Mouse (Mus musculus) liver, postnatal 0 days (tissue): ENCODE measurements around the gene Klk15. TPM values are rescaled to one million over a fixed set of nuclear protein-coding genes. Genes with fewer than 3 reads are reported as not detected.
A peak's percentile ranks its signal among the peaks of the same experiment; 100 is the strongest.

Experiments
- ATAC-seq: fragments of 200-750 bp; cut with Nextera tagmentation; 2 replicates; pipeline ENCODE4 v1.8.0; 2017; ENCODE audit warnings: mild to moderate bottlenecking, moderate library complexity
- DNase-seq: peaks from one replicate; pipeline ENCODE4 v3.0.0-alpha.2; 2016
- H3K27ac ChIP-seq: fragments of 300-500 bp; sonication (generic); 2 replicates; pipeline ENCODE4 v1.5.1; 2014; ENCODE audit warnings: antibody characterized with exemption, moderate library complexity, mild to moderate bottlenecking, low read depth
- H3K27me3 ChIP-seq: fragments of 300-500 bp; sonication (generic); 2 replicates; pipeline ENCODE4 v1.6.1; 2014; ENCODE audit warnings: low read length, control low read depth, mixed read lengths; ENCODE audit not compliant: insufficient read depth
- H3K36me3 ChIP-seq: fragments of 300-500 bp; sonication (generic); replicated peaks from 2 replicates; pipeline ENCODE4 v1.6.1; 2014; ENCODE audit warnings: mild to moderate bottlenecking, control low read depth, low read length, moderate library complexity, mixed read lengths; ENCODE audit not compliant: insufficient read depth
- H3K4me1 ChIP-seq: fragments of 300-500 bp; sonication (generic); 2 replicates; pipeline ENCODE4 v1.6.1; 2014; ENCODE audit warnings: antibody characterized with exemption, mild to moderate bottlenecking, control low read depth; ENCODE audit not compliant: insufficient read depth
- H3K4me2 ChIP-seq: fragments of 300-500 bp; sonication (generic); 2 replicates; pipeline ENCODE4 v1.6.1; 2014; ENCODE audit warnings: low read depth, mild to moderate bottlenecking, low read length, moderate library complexity, mixed read lengths
- H3K4me3 ChIP-seq: fragments of 300-500 bp; sonication (generic); 2 replicates; pipeline ENCODE4 v1.5.1; 2014; ENCODE audit warnings: low read depth, low read length
- H3K9ac ChIP-seq: fragments of 300-500 bp; sonication (generic); replicated peaks from 2 replicates; pipeline ENCODE4 v1.6.1; 2014; ENCODE audit warnings: mild to moderate bottlenecking, moderate library complexity
- H3K9me3 ChIP-seq: fragments of 300-500 bp; sonication (generic); 2 replicates; pipeline ENCODE4 v1.6.1; 2016; ENCODE audit warnings: mild to moderate bottlenecking, control low read depth, low read length, mixed read lengths
- CTCF ChIP-seq: sonication (generic); IDR thresholded peaks from 2 replicates; pipeline ENCODE4 v1.5.1; 2016; ENCODE audit warnings: antibody characterized with exemption, low read depth
- EP300 ChIP-seq: IDR thresholded peaks from 2 replicates; pipeline ENCODE4 v1.6.1; 2016; ENCODE audit warnings: antibody characterized with exemption, low read depth, mild to moderate bottlenecking
- WGBS: fragments of 180-500 bp; shearing (Covaris S2); extraction: QIAGEN DNeasy Blood & Tissue Kit; methylation state at CpG from one replicate; pipeline ENCODE4 v1.1.7; 2014; ENCODE audit not compliant: insufficient replicate concordance; 5-methylcytosine and 5-hydroxymethylcytosine counted together
- polyA plus RNA-seq: library from polyadenylated mRNA; unstranded; fragments of >200 nt; fragmentation: Nextera tagmentation; extraction: Ambion mirVana; gene quantifications from 2 replicates; pipeline ENCODE4 v1.2.1, GENCODE M21; 2015

Gene Klk15
- polyA plus RNA-seq, 1 experiment from 2014 or later: not detected

DNA sequence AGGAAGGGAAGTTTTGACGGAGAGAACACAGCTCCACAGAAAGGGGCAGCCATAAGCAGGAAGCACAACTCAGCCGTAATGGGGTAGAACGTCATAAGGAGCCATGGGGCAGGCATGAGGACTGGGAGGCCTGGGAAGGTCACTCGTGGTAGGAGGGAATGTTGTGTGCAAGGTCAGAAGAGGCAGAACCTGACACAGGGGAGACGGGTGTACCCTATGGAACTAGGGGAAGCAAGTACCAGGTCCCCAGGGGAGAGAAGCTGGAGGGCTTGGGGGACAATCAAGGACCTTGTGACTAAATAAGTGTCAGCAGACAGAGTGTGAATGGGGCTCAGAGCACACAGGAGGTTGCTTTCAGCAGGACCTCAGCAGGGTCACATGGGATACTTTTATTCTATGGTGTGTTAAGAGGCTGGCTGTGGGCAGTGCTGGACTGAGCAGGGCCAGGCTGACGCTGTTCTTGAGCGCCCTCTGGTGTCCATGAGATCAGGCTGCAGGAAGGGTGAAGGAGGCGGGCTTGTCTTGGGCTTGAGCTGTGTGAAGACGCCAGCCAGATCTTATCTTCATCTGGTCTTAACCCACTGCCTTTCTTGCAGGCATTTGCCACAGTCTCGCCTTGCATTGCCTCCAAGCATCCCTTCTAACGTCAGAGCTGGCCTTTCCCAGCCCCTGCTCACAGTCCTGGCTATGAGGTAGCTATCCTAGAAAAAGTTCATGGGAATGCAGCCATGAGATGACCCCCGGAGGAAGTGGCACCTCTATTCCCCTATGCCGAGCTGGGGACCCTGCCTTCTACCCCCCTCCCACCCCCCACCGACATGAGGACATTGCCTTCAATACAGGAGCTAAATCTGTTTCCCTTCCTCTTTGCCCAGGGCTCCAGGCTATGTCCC, 13.7 kb upstream of the Klk15 start:
- no peaks in the 10 kb centered on the region for H3K27me3 ChIP-seq
- no peaks in the 10 kb centered on the region for H3K9me3 ChIP-seq
- no peaks in the 10 kb centered on the region for H3K36me3 ChIP-seq
- H3K27ac ChIP-seq: no peak overlapping the region
- TF ChIP-seq CTCF (peak; percentile 80), EP300 (no peak)
- ATAC-seq (peak; percentile 63), DNase-seq (peak; percentile 59)
- no peak overlapping the region for H3K9ac ChIP-seq
- H3K4me2 ChIP-seq: no peak overlapping the region
- WGBS: 26% methylated on average over 14 of the region's 14 CpGs
- H3K4me3 ChIP-seq: no peak overlapping the region
- H3K4me1 ChIP-seq: no peaks in the 10 kb centered on the region

DNA sequence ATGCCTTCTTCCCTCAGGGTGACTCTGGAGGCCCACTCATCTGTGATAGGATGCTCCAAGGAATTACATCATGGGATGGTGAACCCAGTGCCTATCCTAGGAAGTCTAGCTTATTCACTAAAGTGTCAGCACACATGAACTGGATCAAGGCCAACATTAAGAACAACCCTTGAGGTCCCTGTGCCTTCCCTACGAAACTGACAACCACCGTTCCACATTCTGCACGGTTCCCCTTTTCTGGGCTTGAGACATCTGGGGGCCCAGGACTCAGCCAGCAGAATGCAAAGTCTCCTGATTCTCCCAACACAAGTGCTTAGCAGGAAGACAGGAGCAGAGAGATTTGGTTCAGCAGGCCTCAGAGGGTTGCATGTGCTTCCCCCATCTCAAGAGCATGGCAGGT, 13.0 kb upstream of the Klk15 start:
- Histone ChIP-seq H3K9me3 (no peaks in the 10 kb centered on the region), H3K36me3 (no peaks in the 10 kb centered on the region), H3K4me1 (no peaks in the 10 kb centered on the region), H3K27ac (no peak overlapping the region; the same call in 1 of the 2 replicates), H3K27me3 (no peaks in the 10 kb centered on the region), H3K4me2 (no peak overlapping the region), H3K4me3 (no peak overlapping the region), H3K9ac (no peak overlapping the region)
- TF ChIP-seq EP300: no peak
- TF ChIP-seq CTCF: no peak
- ATAC-seq (peak; percentile 29; the same call in 1 of the 2 replicates), DNase-seq (no peak)
- WGBS: 49% methylated on average over 3 of the region's 3 CpGs

DNA sequence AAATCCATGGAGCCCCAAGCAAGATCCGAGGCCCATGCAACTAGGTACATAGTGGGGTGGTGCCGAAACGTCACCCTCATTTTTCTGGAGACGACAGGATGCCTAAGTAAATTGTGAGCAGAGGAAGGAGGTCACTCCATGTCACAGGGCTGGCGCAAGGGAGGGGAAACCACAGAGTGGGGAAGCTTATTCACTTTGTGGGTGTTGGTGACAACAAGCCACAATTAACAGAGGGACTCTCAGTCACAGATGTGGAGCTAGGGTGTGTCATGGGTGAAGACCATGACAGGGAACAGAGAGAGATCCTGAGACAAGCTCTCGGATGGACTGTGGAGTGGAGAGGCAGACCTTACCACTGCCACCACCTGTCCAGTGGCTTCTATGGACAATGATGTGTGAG, 12.5 kb upstream of the Klk15 start:
- Histone ChIP-seq H3K4me1 (no peaks in the 10 kb centered on the region), H3K27ac (no peak overlapping the region; the same call in 1 of the 2 replicates), H3K36me3 (no peaks in the 10 kb centered on the region), H3K9ac (no peak overlapping the region), H3K27me3 (no peaks in the 10 kb centered on the region), H3K4me2 (no peak overlapping the region), H3K9me3 (no peaks in the 10 kb centered on the region), H3K4me3 (no peak overlapping the region)
- TF ChIP-seq EP300 (no peak), CTCF (no peak)
- DNase-seq (no peak), ATAC-seq (no peak)
- WGBS: 42% methylated on average over 6 of the region's 6 CpGs

DNA sequence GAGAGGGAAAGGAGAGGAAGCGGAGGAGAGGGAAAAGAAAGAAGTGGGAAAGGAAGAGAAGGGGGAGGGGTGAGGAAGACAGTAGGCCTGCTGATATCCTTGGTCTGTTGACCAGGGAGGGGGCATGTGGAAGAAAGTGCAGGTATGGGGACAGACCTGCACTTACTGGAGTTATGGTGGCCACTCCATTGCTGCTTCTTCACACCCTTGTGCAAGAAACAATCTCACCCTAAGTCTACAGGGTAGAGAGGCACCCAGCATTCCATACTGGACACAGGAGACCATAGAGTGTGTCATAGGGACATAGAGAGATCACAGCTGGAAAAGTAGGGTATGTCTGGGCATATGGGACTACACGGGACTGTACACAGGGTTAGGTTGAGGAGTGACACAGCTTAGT, 11.6 kb upstream of the Klk15 start:
- Histone ChIP-seq H3K4me2 (no peak overlapping the region), H3K4me3 (no peak overlapping the region), H3K4me1 (no peaks in the 10 kb centered on the region), H3K9me3 (no peaks in the 10 kb centered on the region), H3K27ac (no peak overlapping the region), H3K27me3 (no peaks in the 10 kb centered on the region), H3K36me3 (no peaks in the 10 kb centered on the region), H3K9ac (no peak overlapping the region)
- TF ChIP-seq EP300 (no peak), CTCF (no peak)
- no peak for DNase-seq
- no peak for ATAC-seq
- 65% methylated on average over 2 of the region's 2 CpGs for WGBS

DNA sequence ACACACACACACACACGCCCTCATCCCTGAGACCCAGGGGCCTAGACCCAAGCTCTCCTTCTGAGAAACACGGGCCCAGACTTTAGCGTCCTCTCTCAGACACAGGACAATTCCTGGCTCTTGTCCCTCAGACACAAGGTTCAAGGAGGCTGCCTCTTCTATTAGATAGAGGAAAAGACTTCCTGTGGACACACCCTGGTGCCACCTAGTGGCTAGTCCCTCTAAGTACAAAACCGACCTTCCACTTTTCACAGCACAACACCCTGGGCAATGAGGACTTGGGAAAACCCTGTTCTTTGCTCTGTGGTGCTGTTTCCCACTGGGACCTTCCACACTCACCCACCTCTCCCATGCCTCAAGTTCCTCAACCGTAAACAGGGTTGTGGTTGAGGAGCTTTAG, 7.6 kb upstream of the Klk15 start:
- WGBS: 55% methylated on average over 5 of the region's 5 CpGs
- no peak overlapping the region for H3K4me3 ChIP-seq

DNA sequence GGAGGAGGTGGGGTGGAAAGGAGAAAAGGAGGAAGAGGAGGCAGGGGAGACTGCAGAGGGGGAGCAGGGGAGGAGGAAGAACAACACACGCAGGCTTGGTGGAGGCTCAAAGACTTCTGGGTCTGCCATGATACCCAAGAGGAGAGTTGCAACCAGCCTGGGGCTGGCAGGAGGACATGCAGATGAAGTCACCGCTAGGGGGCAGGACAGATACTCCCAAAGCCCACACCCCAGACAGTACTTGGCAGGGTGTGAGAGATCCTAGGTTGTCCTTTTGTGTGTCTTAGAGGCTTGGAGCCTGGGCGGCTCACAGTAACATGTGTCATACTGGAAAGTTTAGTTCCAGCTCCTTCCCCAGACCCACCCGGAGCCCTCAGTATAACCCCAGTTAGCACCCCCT, 5.0 kb upstream of the Klk15 start:
- DNase-seq: no peak
- Histone ChIP-seq H3K4me1 (no peaks in the 10 kb centered on the region), H3K36me3 (no peaks in the 10 kb centered on the region), H3K4me3 (no peak overlapping the region), H3K9ac (no peak overlapping the region), H3K27me3 (no peaks in the 10 kb centered on the region), H3K27ac (no peak overlapping the region), H3K9me3 (no peaks in the 10 kb centered on the region), H3K4me2 (no peak overlapping the region)
- TF ChIP-seq CTCF: peak; percentile 40
- no peak for TF ChIP-seq EP300
- WGBS: 48% methylated on average over 4 of the region's 4 CpGs
- ATAC-seq: no peak

More for the DNA sequence above, 7.6 kb upstream of the Klk15 start:
- Histone ChIP-seq H3K9ac (no peak overlapping the region), H3K9me3 (no peaks in the 10 kb centered on the region), H3K4me1 (no peaks in the 10 kb centered on the region), H3K36me3 (no peaks in the 10 kb centered on the region), H3K4me2 (no peak overlapping the region), H3K27me3 (no peaks in the 10 kb centered on the region), H3K27ac (no peak overlapping the region)
- no peak for DNase-seq
- ATAC-seq: no peak
- no peak for TF ChIP-seq EP300
- TF ChIP-seq CTCF: peak; percentile 47
